Mouse (Mus musculus): ENCODE results near the gene Cd300ld.
"Not testable (repeated sequence)": the region's sequence is repeated elsewhere in the genome, so short reads cannot be mapped to it uniquely, and the experiment has no call there.

The Cd300ld gene

DNA sequence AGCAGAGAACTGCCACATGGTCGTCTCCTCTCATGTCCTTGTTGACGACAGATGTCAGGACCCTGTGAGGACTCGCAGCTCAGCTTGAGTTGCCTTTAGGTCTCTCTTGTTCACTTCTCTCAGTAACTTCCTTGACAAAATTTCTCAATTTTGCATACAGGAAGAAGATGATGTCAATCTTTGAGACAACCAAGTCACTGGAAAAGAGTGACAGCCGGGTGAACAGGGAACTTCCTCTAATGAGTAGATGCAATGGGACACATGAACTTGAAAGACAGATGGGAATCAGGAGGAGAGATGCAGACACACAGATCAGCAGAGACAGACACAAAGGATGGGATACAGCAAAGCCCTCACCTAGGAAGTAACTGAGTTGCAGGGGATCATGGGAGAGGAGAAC is at the start of gene Cd300ld:
TSS of gene Cd300ld (minus strand) at position 130 of the 400 bp plus-strand sequence.
- ATAC-seq (ENCODE audit: low TSS enrichment) = no peak

GRCm38 (mm10) chr11:115037669-115038068 is 47.9 kb upstream of the Cd300ld start, which contains the start of gene Cd300ld5:
Cd300ld5 (minus strand) TSS chr11:115037769.
- not testable (repeated sequence) for ATAC-seq (ENCODE audit: low TSS enrichment)

GRCm38 (mm10) chr11:115026912-115027311 is 37.2 kb upstream of the Cd300ld start, which contains the start of gene Cd300ld4:
Cd300ld4 (minus strand) TSS chr11:115027012.
- not testable (repeated sequence) for ATAC-seq (ENCODE audit: low TSS enrichment)

DNA sequence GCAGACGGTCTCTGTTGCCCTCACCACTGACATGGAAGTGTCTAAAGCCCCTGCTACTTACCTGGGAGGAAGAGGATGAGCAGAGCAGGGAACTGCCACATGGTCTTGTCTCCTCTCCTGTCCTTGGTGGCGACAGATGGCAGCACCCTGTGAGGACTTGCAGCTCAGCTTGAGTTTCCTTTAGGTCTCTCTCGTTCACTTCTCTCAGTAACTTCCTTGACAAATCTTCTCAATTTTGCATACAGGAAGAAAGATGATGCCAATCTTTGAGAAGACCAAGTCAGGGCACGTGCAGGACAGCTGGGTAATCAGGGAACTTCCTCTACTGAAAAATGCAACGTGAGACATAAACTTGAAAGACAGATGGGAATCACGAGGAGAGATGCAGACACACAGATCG is 26.4 kb upstream of the Cd300ld start, which contains the start of gene Cd300ld2:
TSS of gene Cd300ld2 (minus strand) at position 101 of the 400 bp plus-strand sequence.
- not testable (repeated sequence) for ATAC-seq (ENCODE audit: low TSS enrichment)

DNA sequence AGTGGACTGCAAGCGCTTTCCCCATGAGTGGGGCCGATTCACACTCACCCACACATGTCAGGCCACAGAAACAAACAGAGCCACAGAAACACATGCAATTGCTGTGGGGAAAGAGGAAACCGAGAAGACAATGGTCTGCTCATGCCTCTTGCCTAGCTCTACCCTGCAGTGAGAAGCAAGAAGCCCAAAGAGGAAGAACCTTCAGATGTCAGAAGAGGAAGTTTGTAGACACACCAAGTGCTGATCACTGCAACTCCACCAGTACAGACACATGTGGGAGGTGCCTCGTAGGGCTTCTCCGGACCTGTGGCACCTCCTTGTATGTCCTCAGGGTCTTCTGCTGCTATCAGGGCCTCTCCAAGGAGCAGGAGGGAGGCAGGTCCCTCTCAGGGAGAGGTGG is 14.3 kb upstream of the Cd300ld start:
- no peak for ATAC-seq (ENCODE audit: low TSS enrichment)

GRCm38 (mm10) chr11:115001474-115002040 is 11.8 kb upstream of the Cd300ld start, which contains the start of gene Cd300c2:
Cd300c2 (minus strand) TSS chr11:115001880.
- ATAC-seq (ENCODE audit: low TSS enrichment) = no peak

- ATAC-seq (ENCODE audit: low TSS enrichment) = peak; percentile 73; the same call in 1 of the 2 replicates
These were observed 7.9 kb downstream of the Cd300ld start for GRCm38 (mm10) chr11:114981866-114982265.

GRCm38 (mm10) chr11:114972726-114973125 is 17.0 kb downstream of the Cd300ld start:
- ATAC-seq (ENCODE audit: low TSS enrichment) = no peak

GRCm38 (mm10) chr11:114968752-114969207 is 20.9 kb downstream of the Cd300ld start, which contains the start of gene Cd300c:
Cd300c (minus strand) TSS chr11:114969157.
- ATAC-seq (ENCODE audit: low TSS enrichment) = no peak

GRCm38 (mm10) chr11:114965182-114965828 is 24.4 kb downstream of the Cd300ld start:
- ATAC-seq (ENCODE audit: low TSS enrichment) = 0 out of 2 replicates have a peak, but pooled peaks have one; percentile 34

DNA sequence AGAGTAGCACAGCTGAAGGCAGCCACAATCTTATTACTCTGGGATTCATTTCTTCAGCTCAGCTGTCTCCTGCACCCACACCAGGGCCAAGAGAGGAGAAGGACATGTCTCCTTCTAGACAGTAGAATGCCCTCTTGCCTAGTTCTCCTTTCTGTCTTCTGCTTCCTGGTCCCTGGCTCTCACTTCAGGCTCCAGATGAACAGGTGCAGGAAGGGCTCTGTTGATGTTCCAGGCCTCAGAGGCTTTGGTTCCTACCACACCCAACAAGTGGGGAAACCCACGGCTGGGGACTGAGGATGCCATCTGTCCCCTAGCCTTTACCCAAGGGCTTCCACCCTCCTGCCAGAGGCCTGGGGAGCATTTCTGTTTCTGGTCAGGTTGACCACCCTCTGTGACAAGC is 29.4 kb downstream of the Cd300ld start:
- ATAC-seq (ENCODE audit: low TSS enrichment) = no peak

DNA sequence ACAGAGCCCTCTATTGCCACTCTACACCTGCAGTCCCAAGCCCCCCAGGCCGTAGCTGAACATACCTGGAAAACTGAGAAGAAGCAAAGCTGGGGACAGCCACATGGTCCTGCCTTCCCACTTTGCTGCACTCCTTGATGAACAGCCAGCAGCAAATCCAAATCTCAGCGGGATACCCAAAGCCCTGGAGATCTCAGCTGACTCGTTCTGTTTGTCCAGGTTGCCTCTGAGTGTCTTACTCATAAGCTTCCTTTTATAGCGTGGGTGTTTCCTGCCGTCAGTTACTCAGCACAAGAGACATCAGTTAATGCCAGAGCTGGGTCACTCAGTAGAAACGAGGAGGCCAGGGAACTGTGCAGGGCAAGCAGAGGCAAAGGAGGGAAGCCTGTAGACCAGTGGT is 55.6 kb downstream of the Cd300ld start, which contains the start of gene Cd300lb:
TSS of gene Cd300lb (minus strand) at position 243 of the 400 bp plus-strand sequence.
- no peak for ATAC-seq (ENCODE audit: low TSS enrichment)

GRCm38 (mm10) chr11:114933591-114933990 is 56.1 kb downstream of the Cd300ld start:
- ATAC-seq (ENCODE audit: low TSS enrichment) = no peak
